Mouse (Mus musculus) left cerebral cortex, adult 2 months (tissue): ENCODE data around the gene Gnptg. TPM values are rescaled to one million over a fixed set of nuclear protein-coding genes. Genes with fewer than 3 reads are reported as not detected.
A peak's percentile ranks its signal among the peaks of the same experiment; 100 is the strongest.

Source experiments
- DNase-seq, 2 experiments: peaks; one replicate each; pipeline ENCODE4 v3.0.0; 2021 to 2022; ENCODE audit warnings: low spot score in 2 of 2, mixed read lengths in 1 of 2; ENCODE audit errors: extremely low spot score in 1 of 2
- H3K27ac ChIP-seq: fragments of 200-600 bp; 2 replicates; pipeline ENCODE4 v1.8.1; 2022
- H3K4me3 ChIP-seq: fragments of 200-600 bp; 2 replicates; pipeline ENCODE4 v1.8.1; 2022
- CTCF ChIP-seq: fragments of 200-600 bp; IDR thresholded peaks from 2 replicates; pipeline ENCODE4 v1.8.1; 2022; ENCODE audit warnings: antibody characterized with exemption, mild to moderate bottlenecking, moderate library complexity
- intact Hi-C: fragments of 180-260 bp; cut with DNase I; formaldehyde crosslinking; loops from one replicate; pipeline ENCODE4 v1.15.1; 2025
- total RNA-seq, 2 experiments: library from RNA; stranded (reverse); gene quantifications; 2 replicates each; pipeline ENCODE4 v1.2.3; 2021

Gnptg gene
- total RNA-seq, 2 experiments from 2014 or later, result 78.1 to 81.4 TPM

- DNase-seq, result no peak
- Histone ChIP-seq H3K27ac (no peak overlapping the region; the same call in 1 of the 2 replicates), H3K4me3 (no peak overlapping the region)
- intact Hi-C loops, result loop anchor here (2.0 kb wide), 1 partner anchor 31 kb away; the partner anchor contains the start of gene Unkl
- TF ChIP-seq CTCF, result no peak
Observed at GRCm38 (mm10) chr17:25219492-25220295, 20.2 kb downstream of the Gnptg start.

GRCm38 (mm10) chr17:25218967-25219366, 21.0 kb downstream of the Gnptg start:
- H3K27ac ChIP-seq, result no peak overlapping the region

GRCm38 (mm10) chr17:25215431-25215830, 24.5 kb downstream of the Gnptg start:
- Histone ChIP-seq H3K4me3 (no peak overlapping the region), H3K27ac (no peak overlapping the region)
- intact Hi-C loops, result no loop called here
- TF ChIP-seq CTCF, result no peak
- no peak for DNase-seq

More at GRCm38 (mm10) chr17:25218967-25219366, 21.0 kb downstream of the Gnptg start:
- no peak for TF ChIP-seq CTCF
- intact Hi-C loops, result no loop called here
- H3K4me3 ChIP-seq, result no peak overlapping the region
- DNase-seq, result no peak

- TF ChIP-seq CTCF, result no peak
- no peak for DNase-seq
- no peak overlapping the region for H3K4me3 ChIP-seq
- intact Hi-C loops, result no loop called here
- H3K27ac ChIP-seq, result peak overlapping the region; percentile 11; the same call in 1 of the 2 replicates
Observed at GRCm38 (mm10) chr17:25211705-25212104, 28.2 kb downstream of the Gnptg start.

- Histone ChIP-seq H3K27ac (peak overlapping the region; percentile 28; the same call in 1 of the 2 replicates), H3K4me3 (no peak overlapping the region)
- TF ChIP-seq CTCF, result no peak
- intact Hi-C loops, result no loop called here
- no peak for DNase-seq
Observed at GRCm38 (mm10) chr17:25210680-25211466, 29.1 kb downstream of the Gnptg start.

GRCm38 (mm10) chr17:25210006-25210405, 29.9 kb downstream of the Gnptg start:
- DNase-seq, result no peak
- TF ChIP-seq CTCF, result no peak
- Histone ChIP-seq H3K4me3 (no peak overlapping the region), H3K27ac (no peak overlapping the region)
- intact Hi-C loops, result no loop called here

- DNase-seq, result no peak
- intact Hi-C loops, result no loop called here
- Histone ChIP-seq H3K27ac (no peak overlapping the region), H3K4me3 (no peak overlapping the region)
- TF ChIP-seq CTCF, result no peak
Observed at GRCm38 (mm10) chr17:25202401-25202800, 37.5 kb downstream of the Gnptg start.

- Histone ChIP-seq H3K4me3 (peak overlapping the region; percentile 88), H3K27ac (peak overlapping the region; percentile 93)
- no peak for DNase-seq
- TF ChIP-seq CTCF, result no peak
- intact Hi-C loops, result loop anchor here (2.0 kb wide), 1 partner anchor 32 kb away; no protein-coding TSS in a partner anchor
Observed at GRCm38 (mm10) chr17:25189091-25189490, 50.8 kb downstream of the Gnptg start.

- intact Hi-C loops, result loop anchor here (2.0 kb wide), 1 partner anchor 32 kb away; no protein-coding TSS in a partner anchor
- DNase-seq, result peak; percentile 76 to 79
- TF ChIP-seq CTCF, result no peak
- Histone ChIP-seq H3K4me3 (peak within 1 kb of the TSS; percentile 88), H3K27ac (peak within 1 kb of the TSS; percentile 93)
Observed at GRCm38 (mm10) chr17:25188150-25189031, 51.5 kb downstream of the Gnptg start, which contains the start of gene Unkl. Gene Unkl (plus strand): TSS chr17:25188397.

GRCm38 (mm10) chr17:25187784-25188149, 52.2 kb downstream of the Gnptg start:
- DNase-seq, result no peak
- Histone ChIP-seq H3K27ac (peak overlapping the region; percentile 93), H3K4me3 (peak overlapping the region; percentile 88)
- no peak for TF ChIP-seq CTCF
- intact Hi-C loops, result loop anchor here (2.0 kb wide), 1 partner anchor 33 kb away; no protein-coding TSS in a partner anchor

- TF ChIP-seq CTCF, result no peak
- H3K4me3 ChIP-seq, result peak overlapping the region; percentile 73
- intact Hi-C loops, result loop anchor here (1.0 to 5.0 kb wide), 2 partner anchors 52 to 87 kb away; partner anchors contain the start of genes Clcn7 and Ube2i
- DNase-seq, result no peak
- H3K27ac ChIP-seq, result peak overlapping the region; percentile 68
Observed at GRCm38 (mm10) chr17:25184961-25185360, 55.0 kb downstream of the Gnptg start.
